Mouse (Mus musculus) embryonic facial prominence, embryonic 12.5 days (tissue): ENCODE measurements at regions not wholly inside any gene's neighbourhood (a gene's known extent, or its start where the extent isn't known, plus 50 kb on each side); places are given as distances from the start of the nearest gene placed in this dataset.

Experiments used
- ATAC-seq: fragments of 200-750 bp; cut with Nextera tagmentation; 2 replicates; pipeline ENCODE4 v1.8.0; 2017; ENCODE audit not compliant: insufficient number of reproducible peaks, insufficient read depth, low FRiP score, low TSS enrichment
- H3K27ac ChIP-seq: fragments of 300-500 bp; sonication (generic); 2 replicates; pipeline ENCODE4 v1.5.1; 2016; ENCODE audit warnings: mild to moderate bottlenecking
- H3K27me3 ChIP-seq: fragments of 300-500 bp; sonication (generic); 2 replicates; pipeline ENCODE4 v1.6.1; 2016; ENCODE audit warnings: mild to moderate bottlenecking, moderate library complexity
- H3K36me3 ChIP-seq: fragments of 300-500 bp; sonication (generic); 2 replicates; pipeline ENCODE4 v1.6.1; 2016; ENCODE audit warnings: mild to moderate bottlenecking
- H3K4me1 ChIP-seq: fragments of 300-500 bp; sonication (generic); 2 replicates; pipeline ENCODE4 v1.6.1; 2016
- H3K4me2 ChIP-seq: fragments of 300-500 bp; sonication (generic); replicated peaks from 2 replicates; pipeline ENCODE4 v1.6.1; 2016; ENCODE audit warnings: mild to moderate bottlenecking, moderate library complexity
- H3K4me3 ChIP-seq: fragments of 300-500 bp; sonication (generic); 2 replicates; pipeline ENCODE4 v1.5.1; 2016; ENCODE audit warnings: mild to moderate bottlenecking
- H3K9ac ChIP-seq: fragments of 300-500 bp; sonication (generic); 2 replicates; pipeline ENCODE4 v1.6.1; 2016; ENCODE audit warnings: mild to moderate bottlenecking, moderate library complexity
- H3K9me3 ChIP-seq: fragments of 300-500 bp; sonication (generic); 2 replicates; pipeline ENCODE4 v1.6.1; 2016; ENCODE audit warnings: mild to moderate bottlenecking, moderate library complexity
- WGBS: fragments of 180-500 bp; shearing (Covaris S2); methylation state at CpG from one replicate; pipeline ENCODE4 v1.1.7; 2016; 5-methylcytosine and 5-hydroxymethylcytosine counted together

DNA sequence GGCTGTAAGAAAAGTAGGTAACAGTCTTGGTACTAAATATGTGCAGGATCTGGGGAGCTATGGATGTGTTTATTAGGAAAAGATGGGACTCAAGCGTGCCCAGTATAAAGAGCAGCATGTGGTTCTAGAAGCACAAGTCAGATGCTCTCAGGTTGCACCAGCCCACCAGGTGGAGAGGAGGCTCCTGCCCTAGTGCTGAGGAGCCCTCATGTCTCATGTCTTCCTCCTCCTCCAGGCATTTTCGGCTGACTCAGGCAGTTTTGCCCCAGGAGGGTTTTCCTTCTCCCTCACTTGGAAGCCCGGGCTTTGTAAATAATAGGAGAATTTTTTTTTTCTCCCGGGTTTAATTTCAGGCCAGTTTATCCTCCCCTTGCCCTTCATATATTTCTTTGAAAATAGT lies 133.8 kb downstream of the Ogfrl1 start:
- Histone ChIP-seq H3K9ac (no peak overlapping the region), H3K4me1 (peaks cover 8% of the 10 kb centered on the region; the same call in 1 of the 2 replicates), H3K27ac (no peak overlapping the region), H3K36me3 (no peaks in the 10 kb centered on the region), H3K4me3 (no peak overlapping the region), H3K9me3 (no peaks in the 10 kb centered on the region), H3K27me3 (no peaks in the 10 kb centered on the region), H3K4me2 (no peak overlapping the region)
- ATAC-seq: no peak
- WGBS: 28% methylated on average over 4 of the region's 4 CpGs

DNA sequence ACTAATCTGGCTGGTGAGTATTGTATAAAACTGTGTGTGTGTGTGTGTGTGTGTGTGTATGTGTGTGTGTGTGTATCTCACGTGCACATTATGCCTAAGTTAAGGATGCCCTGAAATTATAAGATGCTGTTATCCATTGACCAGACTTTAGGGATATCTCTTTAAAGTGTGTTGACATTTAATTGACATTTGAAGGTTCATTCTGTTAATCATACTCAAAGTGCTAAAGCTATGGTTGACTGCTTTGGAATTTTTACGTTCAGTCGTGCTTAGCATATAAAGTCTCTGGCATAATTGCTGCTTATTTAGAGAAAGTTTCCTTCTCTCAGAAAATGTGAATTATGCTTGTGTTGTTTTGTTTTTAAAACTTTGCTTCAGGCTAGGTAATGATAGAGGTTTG lies 135.9 kb downstream of the Ogfrl1 start:
- Histone ChIP-seq H3K4me3 (no peak overlapping the region), H3K9me3 (no peaks in the 10 kb centered on the region), H3K9ac (no peak overlapping the region), H3K4me1 (peaks cover 8% of the 10 kb centered on the region; the same call in 1 of the 2 replicates), H3K4me2 (no peak overlapping the region), H3K36me3 (no peaks in the 10 kb centered on the region), H3K27me3 (no peaks in the 10 kb centered on the region), H3K27ac (no peak overlapping the region)
- no peak for ATAC-seq
- WGBS: 70% methylated on average over 3 of the region's 3 CpGs

DNA sequence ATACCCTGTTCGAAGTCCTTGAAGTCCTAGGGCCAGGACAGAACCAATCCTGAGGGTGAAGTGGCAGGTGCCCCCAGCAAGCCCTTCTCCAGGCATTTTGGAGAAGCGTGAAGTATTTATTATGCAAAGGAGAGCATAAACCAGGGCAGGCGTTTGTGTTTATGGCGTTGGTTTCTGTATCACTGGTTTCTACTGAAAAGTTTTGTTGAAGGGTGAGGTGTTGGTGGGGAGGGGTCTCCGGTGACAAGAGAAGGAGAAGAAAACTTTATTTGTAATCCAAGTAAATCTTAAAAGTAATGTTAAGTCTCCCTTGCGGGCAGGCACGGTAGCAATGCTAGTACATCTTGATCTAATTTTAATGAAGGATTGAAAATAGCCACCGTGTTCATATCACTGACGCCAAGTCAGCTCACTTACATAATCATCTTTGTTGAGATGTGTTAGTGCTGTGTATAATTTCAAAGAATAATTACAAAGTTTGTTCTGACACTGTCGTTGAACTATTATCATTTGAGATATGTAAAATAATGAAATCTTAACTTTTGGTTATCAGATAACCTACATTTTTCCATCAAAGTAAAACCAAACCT lies 140.2 kb downstream of the Ogfrl1 start:
- H3K36me3 ChIP-seq: no peaks in the 10 kb centered on the region
- peak overlapping the region; percentile 81 for H3K9ac ChIP-seq
- H3K4me1 ChIP-seq: no peaks in the 10 kb centered on the region
- peak overlapping the region; percentile 67 for H3K4me3 ChIP-seq
- H3K27me3 ChIP-seq: no peaks in the 10 kb centered on the region
- no peaks in the 10 kb centered on the region for H3K9me3 ChIP-seq
- no peak for ATAC-seq
- H3K27ac ChIP-seq: no peak overlapping the region
- 24% methylated on average over 10 of the region's 10 CpGs for WGBS
- H3K4me2 ChIP-seq: peak overlapping the region; percentile 59

DNA sequence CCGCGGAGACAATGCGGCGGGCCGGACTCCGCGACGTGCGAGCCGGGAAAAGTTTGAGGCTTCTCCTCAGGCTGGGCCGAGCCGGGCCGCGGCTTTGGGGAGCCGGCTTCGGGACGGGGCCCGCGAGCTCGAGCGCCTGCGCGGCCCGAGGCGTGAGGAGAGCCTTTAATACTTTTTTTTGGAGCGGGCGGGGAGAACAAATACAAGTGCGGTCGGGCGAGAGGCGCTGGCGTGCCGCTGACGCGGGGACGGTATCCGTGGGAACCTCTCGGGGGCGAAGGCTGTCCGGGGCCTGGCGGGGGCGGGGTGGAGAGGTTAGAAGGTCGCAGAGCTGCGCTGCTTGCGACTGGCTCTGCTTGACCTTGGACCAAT lies 141.0 kb downstream of the Ogfrl1 start:
- Histone ChIP-seq H3K9ac (peak overlapping the region; percentile 81), H3K4me2 (peak overlapping the region; percentile 59), H3K9me3 (no peaks in the 10 kb centered on the region), H3K27me3 (no peaks in the 10 kb centered on the region), H3K4me1 (no peaks in the 10 kb centered on the region), H3K36me3 (no peaks in the 10 kb centered on the region), H3K27ac (peak overlapping the region; percentile 90), H3K4me3 (peak overlapping the region; percentile 67)
- ATAC-seq: peak; percentile 83
- WGBS: under 1% methylated on average over 41 of the region's 45 CpGs

DNA sequence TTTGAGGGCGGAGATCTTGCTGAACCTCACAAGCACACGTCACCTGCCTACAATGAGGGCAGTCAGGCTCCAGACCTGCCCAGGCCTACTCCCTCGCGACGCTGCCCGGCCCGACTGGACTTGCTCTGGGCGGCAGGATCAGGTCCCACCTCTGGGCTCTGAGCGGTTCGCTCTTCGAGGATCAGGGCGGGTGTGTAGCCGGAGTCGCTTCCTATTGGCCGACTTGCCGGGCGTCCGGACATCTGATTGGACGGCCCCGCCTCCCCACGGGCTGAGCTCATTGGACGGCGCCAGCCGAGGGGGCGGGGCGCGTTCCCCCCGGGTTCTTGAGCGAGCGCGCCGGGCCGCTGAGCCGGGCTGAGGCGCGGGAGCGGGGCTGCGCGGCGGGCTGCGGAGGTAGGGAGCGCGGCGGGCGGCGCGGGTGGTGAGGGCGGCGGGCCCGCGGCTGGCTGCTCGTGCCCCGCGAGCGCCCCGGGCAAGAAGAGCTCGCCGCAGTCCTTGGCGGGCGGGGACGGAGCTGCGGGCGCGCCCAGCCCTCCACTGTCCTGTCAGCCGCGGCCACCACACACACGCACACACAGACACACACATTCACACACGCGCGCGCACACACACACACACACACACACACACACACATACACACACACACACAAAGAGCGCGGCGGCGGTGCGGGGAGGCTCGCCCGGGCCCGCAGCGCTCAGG lies 141.5 kb downstream of the Ogfrl1 start:
- peak overlapping the region; percentile 90 for H3K27ac ChIP-seq
- H3K36me3 ChIP-seq: no peaks in the 10 kb centered on the region
- WGBS: under 1% methylated on average over 54 of the region's 80 CpGs
- no peaks in the 10 kb centered on the region for H3K9me3 ChIP-seq
- peak; percentile 99 for ATAC-seq
- H3K27me3 ChIP-seq: no peaks in the 10 kb centered on the region
- no peaks in the 10 kb centered on the region for H3K4me1 ChIP-seq
- H3K4me3 ChIP-seq: peak overlapping the region; percentile 67
- peak overlapping the region; percentile 59 for H3K4me2 ChIP-seq
- H3K9ac ChIP-seq: peak overlapping the region; percentile 81

DNA sequence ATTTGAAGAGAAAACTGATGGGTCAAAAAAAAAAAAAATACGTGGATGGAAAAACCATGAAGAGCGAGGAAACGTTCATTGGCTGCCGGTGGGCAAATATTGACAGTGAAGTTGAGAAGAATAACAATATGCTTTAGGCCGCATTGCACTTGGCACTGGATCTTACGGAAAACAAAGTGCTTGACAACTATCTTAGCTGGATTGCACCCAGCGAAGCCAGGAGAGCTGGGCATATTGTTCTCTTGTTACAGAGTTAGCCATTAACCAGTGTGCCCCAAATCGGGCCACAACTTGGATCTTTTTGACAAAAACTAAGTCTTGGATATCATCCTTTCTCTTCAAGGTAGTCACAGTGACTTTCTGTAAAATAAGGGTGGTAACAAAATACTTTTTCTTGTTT lies 143.3 kb downstream of the Ogfrl1 start:
- Histone ChIP-seq H3K9ac (no peak overlapping the region), H3K4me3 (no peak overlapping the region), H3K4me2 (no peak overlapping the region), H3K4me1 (no peaks in the 10 kb centered on the region), H3K36me3 (no peaks in the 10 kb centered on the region), H3K9me3 (no peaks in the 10 kb centered on the region), H3K27ac (no peak overlapping the region), H3K27me3 (no peaks in the 10 kb centered on the region)
- no peak for ATAC-seq
- 86% methylated on average over 8 of the region's 8 CpGs for WGBS

DNA sequence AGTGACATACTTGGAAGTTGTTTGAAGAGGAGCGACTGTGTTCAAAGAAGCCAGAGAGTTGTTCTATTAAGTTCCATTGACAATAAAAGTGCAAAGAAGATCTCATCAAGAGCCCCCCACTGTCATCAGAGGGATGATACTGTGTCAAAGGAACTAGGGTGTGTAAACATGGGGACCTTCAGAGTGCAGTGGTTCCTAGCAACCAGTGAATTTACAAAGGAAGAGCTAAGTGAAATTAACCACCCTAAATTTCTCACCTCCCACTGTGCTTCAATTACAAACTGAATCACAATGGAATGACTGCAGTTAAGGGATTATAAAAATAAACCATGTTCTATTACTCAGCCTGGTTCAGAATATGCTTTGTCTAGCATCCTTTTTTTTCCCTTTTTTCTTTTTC lies 129.5 kb upstream of the 4933415F23Rik start:
- Histone ChIP-seq H3K9ac (no peak overlapping the region), H3K4me1 (no peaks in the 10 kb centered on the region), H3K27ac (no peak overlapping the region), H3K36me3 (no peaks in the 10 kb centered on the region), H3K4me3 (no peak overlapping the region), H3K4me2 (no peak overlapping the region), H3K27me3 (no peaks in the 10 kb centered on the region), H3K9me3 (no peaks in the 10 kb centered on the region)
- ATAC-seq: no peak
- WGBS: 83% methylated on average over 1 of the region's 1 CpGs

DNA sequence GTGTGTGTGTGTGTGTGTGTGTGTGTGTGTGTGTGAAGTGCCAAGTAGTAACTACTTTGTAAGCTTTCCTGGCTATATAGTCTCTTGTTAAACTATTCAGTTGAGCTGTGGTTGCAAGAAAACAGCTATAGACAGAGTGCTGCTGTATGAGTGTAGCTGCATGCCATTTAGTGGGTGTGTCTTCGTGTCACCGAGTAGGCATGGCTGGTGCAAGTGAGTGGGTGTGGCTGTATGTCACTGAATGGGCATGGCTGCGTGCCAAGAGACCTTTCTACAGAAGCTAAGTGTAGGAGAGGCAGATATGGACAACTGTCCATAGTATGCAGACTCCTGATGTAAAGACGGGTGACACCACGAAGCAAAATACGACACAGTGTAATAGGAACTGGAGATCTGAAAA lies 126.4 kb upstream of the 4933415F23Rik start:
- no peaks in the 10 kb centered on the region for H3K9me3 ChIP-seq
- ATAC-seq: no peak
- 82% methylated on average over 6 of the region's 6 CpGs for WGBS
- H3K36me3 ChIP-seq: no peaks in the 10 kb centered on the region
- no peak overlapping the region for H3K4me2 ChIP-seq
- H3K27ac ChIP-seq: no peak overlapping the region
- H3K27me3 ChIP-seq: no peaks in the 10 kb centered on the region
- H3K9ac ChIP-seq: no peak overlapping the region
- no peak overlapping the region for H3K4me3 ChIP-seq
- H3K4me1 ChIP-seq: no peaks in the 10 kb centered on the region

DNA sequence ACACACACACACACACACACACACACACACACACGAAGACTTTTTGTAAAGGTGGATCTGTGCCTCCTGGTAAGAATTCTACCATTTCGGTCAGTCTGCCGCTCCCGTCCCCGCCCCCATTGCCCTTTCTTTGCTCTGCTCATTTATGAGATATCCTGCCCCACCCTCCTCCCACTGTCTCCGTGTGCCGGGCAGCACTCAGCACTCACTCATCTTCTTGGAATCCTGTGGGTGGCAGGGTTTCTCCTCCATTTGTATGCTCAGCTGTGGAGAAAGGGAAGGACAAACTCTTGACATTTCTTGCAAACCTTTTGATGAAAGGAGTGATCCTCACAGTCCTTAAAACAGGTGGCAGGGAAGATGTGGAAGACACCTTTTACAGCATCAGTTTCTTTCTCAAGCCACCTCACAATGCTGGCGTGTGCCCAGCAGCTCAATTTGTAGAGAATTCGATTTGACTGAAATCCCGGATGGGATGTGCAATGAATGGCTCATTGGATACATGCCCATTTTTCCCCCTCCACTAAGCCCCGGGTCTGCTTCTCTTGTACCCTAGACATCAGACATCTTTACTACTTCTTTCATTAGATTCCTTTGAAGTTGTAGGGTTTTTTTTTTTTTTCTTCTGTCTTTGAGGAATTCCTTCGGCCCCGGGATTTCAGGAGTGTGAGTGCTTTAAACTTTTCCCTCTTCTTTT lies 112.6 kb upstream of the 4933415F23Rik start:
- H3K36me3 ChIP-seq: no peaks in the 10 kb centered on the region
- no peak for ATAC-seq
- H3K9ac ChIP-seq: no peak overlapping the region
- WGBS: 82% methylated on average over 13 of the region's 13 CpGs
- H3K27ac ChIP-seq: no peak overlapping the region
- H3K9me3 ChIP-seq: no peaks in the 10 kb centered on the region
- H3K4me1 ChIP-seq: no peaks in the 10 kb centered on the region
- no peak overlapping the region for H3K4me2 ChIP-seq
- H3K27me3 ChIP-seq: no peaks in the 10 kb centered on the region
- no peak overlapping the region for H3K4me3 ChIP-seq

DNA sequence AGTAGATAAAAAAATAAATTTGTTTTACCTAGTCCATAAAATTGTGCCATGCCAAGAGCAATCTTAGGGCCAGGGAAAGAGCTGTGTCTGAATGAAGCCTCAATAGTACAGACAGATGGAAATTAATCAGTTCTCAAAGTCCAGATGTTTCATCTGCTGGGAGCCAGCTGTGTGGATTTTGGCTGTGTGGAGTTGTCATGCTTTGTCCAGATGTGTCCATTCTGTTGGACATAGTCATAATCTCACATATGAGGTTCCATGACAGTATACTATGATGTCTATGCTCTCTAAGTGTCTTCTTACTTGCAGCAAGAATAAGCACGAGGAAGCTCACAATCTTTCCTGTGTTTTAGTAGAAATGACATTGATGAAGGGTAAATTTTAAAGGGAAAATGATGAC lies 105.8 kb upstream of the 4933415F23Rik start:
- no peaks in the 10 kb centered on the region for H3K36me3 ChIP-seq
- no peak overlapping the region for H3K9ac ChIP-seq
- H3K4me1 ChIP-seq: no peaks in the 10 kb centered on the region
- no peak overlapping the region for H3K27ac ChIP-seq
- no peak overlapping the region for H3K4me2 ChIP-seq
- WGBS: 78% methylated on average over 1 of the region's 1 CpGs
- no peak overlapping the region for H3K4me3 ChIP-seq
- no peaks in the 10 kb centered on the region for H3K27me3 ChIP-seq
- no peak for ATAC-seq
- no peaks in the 10 kb centered on the region for H3K9me3 ChIP-seq

DNA sequence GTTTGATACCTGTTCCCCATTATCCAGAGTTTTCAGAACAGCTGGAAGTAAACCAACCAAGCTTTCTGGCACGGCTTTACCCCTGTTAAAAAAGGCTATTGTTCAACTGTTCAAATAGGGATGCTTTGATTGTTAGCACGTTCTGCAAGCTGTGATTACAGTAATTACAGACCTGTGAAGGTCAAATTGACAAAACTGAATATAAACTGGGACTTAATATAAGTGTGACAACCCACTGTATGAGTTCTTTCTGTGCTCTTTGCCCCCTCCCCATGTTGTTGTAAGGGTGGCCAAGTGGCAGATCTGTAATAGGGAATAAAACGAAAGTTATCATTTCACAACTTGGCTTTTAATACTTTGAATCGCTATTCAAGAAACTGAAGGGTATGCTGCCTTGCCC lies 105.0 kb upstream of the 4933415F23Rik start:
- no peaks in the 10 kb centered on the region for H3K27me3 ChIP-seq
- WGBS: 59% methylated on average over 4 of the region's 4 CpGs

More for the DNA sequence above, 105.0 kb upstream of the 4933415F23Rik start:
- no peak overlapping the region for H3K4me2 ChIP-seq
- no peaks in the 10 kb centered on the region for H3K9me3 ChIP-seq
- H3K27ac ChIP-seq: no peak overlapping the region
- H3K36me3 ChIP-seq: no peaks in the 10 kb centered on the region
- H3K4me3 ChIP-seq: no peak overlapping the region
- no peaks in the 10 kb centered on the region for H3K4me1 ChIP-seq
- no peak overlapping the region for H3K9ac ChIP-seq
- ATAC-seq: no peak
